Mouse (Mus musculus) brain, embryonic 14.5 days (tissue): ENCODE data around the gene Dtx2.

Experiments
- CTCF ChIP-seq: fragments of 200-500 bp; IDR thresholded peaks from 2 replicates; pipeline ENCODE4 v1.5.1; 2012; ENCODE audit warnings: inconsistent platforms, mild to moderate bottlenecking, moderate library complexity, borderline replicate concordance; ENCODE audit not compliant: insufficient read depth, insufficient read length; ENCODE audit errors: extremely low read depth
- POLR2A ChIP-seq: fragments of 200-500 bp; IDR thresholded peaks from 2 replicates; pipeline ENCODE4 v1.6.1; 2012; ENCODE audit warnings: mild to moderate bottlenecking, inconsistent platforms, borderline replicate concordance; ENCODE audit not compliant: poor library complexity, insufficient read depth, insufficient read length, severe bottlenecking; ENCODE audit errors: extremely low read depth

DNA sequence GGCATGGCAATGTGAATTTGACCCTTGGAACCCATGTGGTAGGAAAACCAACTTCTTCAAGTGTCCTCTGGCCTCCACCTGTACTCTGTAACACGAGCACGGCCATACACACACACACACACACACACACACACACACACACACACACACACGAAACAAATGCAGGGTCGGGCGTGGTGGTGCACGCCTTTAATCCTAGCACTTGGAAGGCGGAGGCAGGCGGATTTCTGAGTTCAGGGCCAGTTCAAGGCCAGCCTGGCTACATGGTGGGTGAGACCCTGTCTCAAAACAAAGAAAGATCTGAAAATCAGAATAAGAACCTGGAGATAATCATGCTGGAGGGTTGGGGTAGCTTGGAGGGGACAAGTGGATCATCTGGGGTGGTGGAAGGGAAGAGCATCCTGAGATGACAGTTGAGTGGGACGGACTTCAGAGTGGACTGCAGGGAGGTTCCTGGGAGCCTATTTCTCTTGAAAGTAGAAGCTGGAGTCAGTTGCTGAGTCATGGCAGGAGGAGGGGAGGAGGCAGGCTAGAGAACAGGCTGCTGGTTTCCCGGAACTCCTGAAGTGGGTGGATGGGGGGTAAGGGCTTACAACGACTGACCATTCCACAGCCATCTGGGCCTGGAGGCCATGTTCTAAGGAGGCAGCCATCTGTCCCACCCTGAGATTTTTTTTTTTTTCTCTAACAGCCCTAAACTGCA, 43.7 kb upstream of the Dtx2 start:
- TF ChIP-seq CTCF (no peak), POLR2A (no peak)
